Mouse (Mus musculus) gastrocnemius, postnatal 25 days (tissue): Measurements from ENCODE around the gene Wfdc8. TPM values are rescaled to one million over a fixed set of nuclear protein-coding genes. Genes with fewer than 3 reads are reported as not detected.
"Not testable (repeated sequence)": the region's sequence is repeated elsewhere in the genome, so short reads cannot be mapped to it uniquely, and the experiment has no call there.

Source experiments
- DNase-seq: peaks from one replicate; pipeline ENCODE4 v3.0.0; 2022
- long read RNA-seq, 2 experiments: library from polyadenylated mRNA; stranded (forward); transcript quantifications; one replicate each; pipeline ENCODE4 v2.0.0; 2021
- total RNA-seq, 2 experiments: library from RNA; stranded (reverse); gene quantifications; 1 replicate in 1 of 2; 2 replicates in 1 of 2; pipeline ENCODE4 v1.2.3; 2021

Wfdc8 gene
- not detected for total RNA-seq
- long read RNA-seq, experiment 1, result 0 reads
- long read RNA-seq, experiment 2, result 0 reads

DNA sequence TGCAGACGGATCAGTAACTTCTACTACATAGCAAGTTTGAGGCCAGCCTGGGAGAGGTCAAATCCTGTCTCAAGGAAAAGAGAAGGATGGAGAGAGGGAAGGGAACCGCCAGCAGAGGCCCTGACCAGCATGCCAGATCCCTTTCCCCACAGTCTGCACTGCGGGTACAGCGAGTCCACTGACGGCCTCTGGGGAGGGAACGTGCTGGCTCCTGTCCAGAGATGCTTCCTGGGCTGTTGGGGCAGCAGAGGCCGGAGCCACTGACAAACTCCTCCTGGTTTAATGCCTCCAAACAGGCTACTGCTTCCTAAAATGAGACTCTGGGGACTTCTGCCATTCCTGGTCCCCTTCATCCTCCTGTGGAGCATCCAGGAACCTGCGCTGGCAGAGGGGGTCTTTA, at the start of gene Wfdc8, which contains the start of gene Wfdc6b:
Gene Wfdc8, minus strand, starts transcription at position 156 of the 400 bp plus-strand sequence.
Gene Wfdc6b, plus strand, starts transcription at position 52 of the 400 bp plus-strand sequence.
- DNase-seq, result peak; percentile 46

DNA sequence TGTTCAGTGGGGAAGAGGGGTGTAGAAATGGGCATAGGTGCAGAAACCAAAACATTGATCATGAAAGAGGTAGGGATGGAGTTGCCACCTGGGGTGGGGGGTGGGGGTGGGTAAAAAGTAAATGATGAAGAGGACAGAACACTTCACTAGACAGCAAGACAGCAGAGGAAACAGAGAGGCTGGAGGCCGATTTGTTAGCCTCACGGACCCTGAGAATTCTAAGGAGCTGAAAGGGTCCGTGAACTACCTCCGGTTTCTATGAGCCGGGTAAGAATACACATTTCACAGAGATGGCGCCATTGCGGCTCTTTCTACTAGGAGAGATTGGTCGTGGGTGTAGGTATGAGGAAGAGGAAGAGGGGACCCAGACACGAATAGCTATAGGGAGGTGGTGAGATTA, 43.1 kb upstream of the Wfdc8 start, which contains the start of gene Wfdc9:
Gene Wfdc9, minus strand, starts transcription at position 101 of the 400 bp plus-strand sequence.
- no peak for DNase-seq

DNA sequence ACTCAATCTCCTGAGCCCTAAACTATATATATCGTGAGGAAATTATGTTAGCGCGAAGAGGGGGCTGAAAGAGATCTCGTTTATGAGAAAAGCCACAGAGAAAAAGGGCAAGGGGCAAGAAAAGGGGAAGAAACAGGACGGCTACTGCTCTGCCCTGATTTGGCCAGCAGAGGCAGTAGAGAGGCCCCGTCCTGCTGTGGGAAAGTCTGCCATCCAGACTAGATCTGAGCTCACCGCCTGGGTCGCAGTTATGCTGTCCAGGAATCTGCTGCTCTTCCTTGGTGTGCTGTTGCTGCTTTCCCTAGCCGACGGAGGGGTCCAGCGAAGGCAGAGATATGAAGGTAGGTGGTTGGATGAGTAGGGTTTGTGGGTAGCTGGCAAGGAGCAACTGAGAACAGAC, 42.4 kb upstream of the Wfdc8 start, which contains the start of gene Wfdc10:
Gene Wfdc10, plus strand, starts transcription at position 189 of the 400 bp plus-strand sequence.
- DNase-seq, result no peak

DNA sequence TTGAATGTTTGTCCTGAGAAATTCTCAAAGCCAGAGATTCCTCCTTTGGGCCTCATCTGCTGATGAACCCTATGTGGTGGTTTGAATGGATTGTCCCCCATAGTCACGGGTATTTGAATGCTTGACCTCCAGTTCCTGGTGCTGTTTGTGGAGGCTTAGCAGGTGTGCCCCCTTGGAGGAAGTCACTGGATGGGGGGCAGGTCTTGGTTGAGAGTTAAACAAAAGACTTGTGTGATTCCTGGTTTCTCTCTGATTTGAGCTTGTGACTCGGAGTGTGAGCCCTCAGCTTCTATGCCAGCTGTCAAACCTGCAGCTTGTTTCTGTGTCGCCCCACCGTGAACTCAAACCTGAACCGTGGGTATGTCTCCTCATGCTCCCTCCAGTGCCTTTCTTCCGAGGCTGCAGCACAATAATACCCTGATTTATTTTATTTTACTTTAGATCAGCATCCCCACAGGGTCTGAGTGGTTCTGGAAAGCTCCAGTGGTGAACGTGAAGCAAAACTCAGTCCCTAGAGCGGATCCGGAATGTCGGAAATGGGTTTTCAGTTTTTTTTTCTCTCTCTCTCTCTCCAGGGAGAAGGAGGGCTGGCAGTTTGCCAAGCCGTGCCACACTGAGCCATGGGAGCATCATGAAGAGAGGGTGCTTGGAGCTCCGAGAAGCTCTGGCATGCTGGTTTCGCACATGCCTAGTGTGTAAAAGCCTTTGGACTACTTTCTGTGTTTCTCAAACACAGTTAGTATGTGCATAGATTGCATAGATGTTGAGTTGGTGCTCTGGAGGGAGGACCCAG, 28.7 kb upstream of the Wfdc8 start:
- DNase-seq, result no peak

DNA sequence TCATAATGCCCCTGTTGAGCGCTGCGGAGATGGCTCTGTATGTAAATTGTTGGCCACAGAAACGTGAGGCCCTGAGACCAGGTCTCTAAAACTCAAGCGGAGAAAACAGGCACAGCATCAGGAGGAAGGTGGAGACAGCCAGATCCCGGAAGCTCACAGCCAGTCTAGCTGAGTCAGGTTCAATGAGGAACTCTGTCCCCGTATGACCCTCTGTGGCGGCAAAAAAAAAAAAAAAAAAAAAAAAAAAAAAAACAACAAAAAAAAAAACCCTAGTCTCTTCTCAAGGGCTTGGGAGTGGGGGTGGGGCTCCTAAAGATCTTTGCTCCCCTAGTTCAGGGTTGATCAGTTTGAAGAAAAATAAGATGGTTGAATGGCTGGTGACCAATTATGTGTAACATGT, 27.7 kb upstream of the Wfdc8 start:
- no peak for DNase-seq

DNA sequence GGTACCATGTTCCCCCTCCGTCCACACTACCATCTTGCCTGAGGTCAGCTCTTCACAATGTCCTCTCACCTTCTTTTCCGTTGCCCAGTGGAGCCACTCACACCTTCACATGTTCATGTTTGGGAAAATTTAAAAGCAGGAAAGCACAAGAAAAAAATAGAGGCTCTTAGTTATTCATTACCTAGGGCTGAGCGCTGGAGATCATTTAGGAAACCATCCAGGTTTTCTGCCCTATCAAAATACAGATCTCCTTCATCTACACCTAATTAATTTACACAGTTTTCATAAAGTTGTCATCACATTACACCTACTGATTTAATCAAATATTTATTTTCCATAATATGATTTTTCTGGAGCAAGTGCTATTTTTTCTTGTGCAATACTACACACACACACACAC, 25.3 kb upstream of the Wfdc8 start, which contains the start of gene Wfdc16:
Gene Wfdc16, minus strand, starts transcription at position 101 of the 400 bp plus-strand sequence.
- DNase-seq, result no peak

DNA sequence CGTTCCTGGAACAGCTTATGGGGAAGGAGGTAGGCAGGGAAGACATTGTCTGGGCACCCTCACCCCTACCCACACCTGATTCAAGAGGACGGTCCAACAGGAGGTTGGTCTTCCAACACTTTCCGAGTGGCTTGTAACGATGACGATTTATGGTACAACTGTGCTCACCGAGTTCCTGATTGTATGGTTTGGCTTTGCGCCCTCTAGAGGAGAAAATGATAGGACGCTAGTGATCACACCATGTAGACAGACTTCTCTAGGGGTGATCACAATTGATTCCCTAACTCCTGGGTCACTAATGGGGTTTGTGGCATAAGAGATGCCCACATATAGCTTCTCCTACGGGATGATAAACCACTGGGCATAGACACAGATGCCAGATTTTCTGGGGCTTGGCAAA, 21.8 kb upstream of the Wfdc8 start:
- DNase-seq, result no peak

DNA sequence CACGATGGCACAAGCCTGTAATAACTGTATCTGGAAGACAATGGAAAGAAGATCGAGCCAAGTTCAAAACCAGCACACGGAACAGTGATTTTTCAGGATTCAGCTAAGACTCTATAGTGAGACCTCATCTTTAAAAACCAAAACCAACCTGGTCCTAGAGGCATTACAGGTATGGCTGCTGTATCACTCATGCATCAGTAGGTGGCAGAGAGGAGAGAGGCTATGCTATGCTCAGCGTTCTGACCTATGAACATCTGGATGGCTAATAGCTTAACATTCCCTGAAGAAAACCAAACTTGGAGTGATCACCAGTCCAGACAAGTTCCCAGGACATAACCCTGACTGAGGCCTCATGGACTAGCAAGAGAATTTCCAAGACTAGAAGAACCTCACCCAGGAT, 8.3 kb upstream of the Wfdc8 start:
- DNase-seq, result no peak

DNA sequence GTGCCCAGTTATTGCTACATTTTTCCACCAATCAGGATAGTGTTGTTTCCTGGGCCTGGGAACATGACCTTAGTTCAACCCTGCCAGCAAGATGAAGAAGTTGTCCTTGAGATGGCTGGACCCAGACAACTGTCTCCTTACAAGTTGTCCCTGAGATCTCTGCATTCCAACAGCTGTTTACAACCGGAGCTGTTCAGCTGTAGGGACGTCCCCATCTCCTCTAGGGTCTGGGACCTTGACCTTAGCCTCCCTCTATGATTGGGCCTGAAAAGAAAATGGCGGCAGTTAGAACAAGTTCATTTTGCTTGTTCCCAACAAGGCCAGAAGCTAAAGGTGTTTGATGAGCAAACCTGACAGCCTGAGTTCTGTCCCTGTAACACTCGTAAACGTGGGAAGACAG, 5.6 kb upstream of the Wfdc8 start:
- no peak for DNase-seq

DNA sequence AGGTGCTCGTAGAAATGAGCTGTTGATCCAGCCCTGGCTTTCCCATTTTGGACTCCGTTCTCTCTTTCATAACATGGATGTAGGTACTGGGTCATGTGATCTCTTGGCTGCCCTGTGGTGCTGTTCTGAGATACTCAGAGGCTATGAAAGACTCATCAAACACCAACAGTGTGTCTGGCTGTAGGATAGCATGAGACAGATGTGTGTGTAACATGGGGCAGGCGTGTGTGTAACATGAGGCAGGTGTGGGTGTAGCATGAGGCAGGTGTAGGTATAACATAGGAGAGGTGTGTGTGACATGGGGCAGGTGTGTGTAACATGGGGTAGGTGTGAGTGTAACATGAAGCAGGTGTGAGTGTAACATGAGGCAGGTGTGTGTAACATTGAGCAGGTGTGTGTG, 2.0 kb upstream of the Wfdc8 start:
- no peak for DNase-seq

DNA sequence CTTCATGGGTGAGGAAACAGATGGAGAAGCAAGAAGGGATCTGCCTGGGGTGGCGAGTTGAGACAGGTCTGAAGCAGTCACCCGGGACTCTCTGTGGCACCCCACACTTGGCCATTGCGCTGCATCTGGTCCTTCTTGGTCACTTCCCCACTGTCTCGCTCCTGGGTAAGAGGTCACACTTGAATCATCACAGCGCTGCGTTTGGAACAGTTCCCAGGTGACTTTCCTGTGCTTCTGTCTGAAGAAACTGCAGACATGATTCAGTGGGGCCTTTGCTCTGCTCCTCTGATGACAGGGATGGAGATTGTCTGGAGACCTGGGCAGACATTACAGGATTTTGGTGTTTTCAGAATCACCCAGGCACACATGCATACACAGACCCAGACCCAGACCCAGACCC, 4.6 kb downstream of the Wfdc8 start:
- DNase-seq, result no peak

DNA sequence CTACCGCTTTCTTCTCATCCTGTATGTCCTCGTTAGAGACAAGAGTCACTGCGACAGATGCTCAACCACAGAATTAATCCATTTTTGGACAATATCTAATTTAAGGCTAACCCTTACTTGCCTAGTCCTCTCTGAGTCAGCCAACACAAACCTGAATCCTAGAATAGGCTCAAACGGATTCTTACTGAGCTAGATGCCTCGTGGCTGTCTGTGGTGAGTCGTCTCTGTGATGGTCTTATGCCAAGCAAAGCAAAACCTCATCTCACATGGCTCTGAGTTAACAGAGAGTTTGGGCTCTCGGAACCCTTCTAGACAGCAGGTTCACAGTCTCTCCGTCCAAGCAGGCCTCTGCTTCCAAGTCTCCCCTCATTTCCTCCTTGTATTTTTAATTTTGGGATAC, 9.0 kb downstream of the Wfdc8 start:
- DNase-seq, result no peak

DNA sequence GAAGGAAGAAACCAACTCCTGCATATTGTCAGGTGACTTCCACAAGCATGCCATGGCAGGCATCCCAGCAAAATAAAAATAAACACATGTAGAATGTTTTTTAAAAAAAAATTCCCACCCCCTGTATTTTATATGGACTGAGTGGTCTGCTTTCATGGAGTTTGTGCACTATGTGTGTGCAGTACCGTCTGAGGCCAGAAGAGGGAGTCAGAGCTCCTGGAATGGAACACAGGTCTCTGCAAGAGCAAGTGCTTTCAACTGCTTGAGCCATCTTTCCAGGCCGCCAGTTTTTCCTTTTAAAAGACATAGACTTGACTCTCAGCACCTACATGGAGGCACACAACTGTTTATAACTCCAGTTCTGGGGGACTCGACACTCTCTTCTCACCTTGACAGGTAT, 9.9 kb downstream of the Wfdc8 start:
- no peak for DNase-seq

DNA sequence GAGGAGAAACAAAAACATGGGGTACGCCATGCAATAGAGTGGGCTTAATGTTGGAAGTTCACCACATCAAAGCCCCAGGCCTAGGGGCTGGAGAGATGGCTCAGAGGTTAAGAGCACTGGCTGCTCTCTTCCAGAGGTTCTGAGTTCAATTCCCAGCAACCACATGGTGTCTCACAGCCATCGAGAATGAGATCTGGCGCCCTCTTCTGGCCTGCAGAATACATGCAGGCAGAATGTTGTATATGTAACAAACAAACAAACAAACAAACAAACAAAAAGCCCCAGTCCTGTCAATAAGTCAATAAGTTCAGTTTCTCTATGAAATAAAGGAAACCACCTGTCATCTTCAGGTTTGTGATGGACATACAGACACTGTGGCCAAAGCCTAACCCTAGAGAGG, 13.2 kb downstream of the Wfdc8 start:
- no peak for DNase-seq

DNA sequence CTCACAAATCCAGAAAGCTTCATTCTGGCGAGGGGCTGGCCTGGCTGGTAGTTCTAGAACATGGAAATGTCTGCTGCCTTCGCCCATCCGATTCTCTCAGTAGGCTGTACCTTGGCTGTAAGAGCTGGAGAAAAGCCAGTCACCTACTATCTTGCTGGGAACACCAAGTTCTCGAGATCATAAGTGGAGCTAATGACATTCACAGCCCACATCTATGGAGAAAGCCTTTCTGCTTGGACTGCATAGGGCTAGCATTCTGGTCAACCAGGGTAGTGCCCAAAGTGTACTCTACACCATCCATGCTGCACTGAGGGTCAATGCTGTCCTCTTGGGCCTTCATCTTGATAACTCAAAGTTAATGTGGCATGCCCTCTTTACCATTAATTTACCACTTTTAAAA, 19.9 kb downstream of the Wfdc8 start, which contains the start of gene Eppin:
Gene Eppin, minus strand, starts transcription at position 101 of the 400 bp plus-strand sequence.
- DNase-seq, result no peak

DNA sequence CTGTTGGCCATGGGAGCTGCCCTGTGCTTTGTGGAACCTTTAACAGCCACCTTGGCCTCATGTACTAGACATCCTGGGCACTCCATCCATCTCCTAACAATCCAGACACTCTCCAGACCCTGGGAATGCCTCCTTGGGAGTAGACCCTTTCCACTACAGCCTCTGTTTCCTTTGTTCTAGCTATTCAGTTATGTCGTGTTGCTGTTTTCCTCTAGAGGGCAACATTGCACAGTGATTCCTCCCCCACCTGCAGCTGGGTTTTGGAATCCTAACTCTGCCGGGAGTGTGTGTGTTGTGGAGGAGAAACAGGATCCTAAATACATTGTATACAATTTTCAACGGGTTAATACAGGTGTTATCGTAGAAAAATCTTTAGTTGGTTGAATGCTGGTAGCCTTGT, 21.4 kb downstream of the Wfdc8 start:
- no peak for DNase-seq

DNA sequence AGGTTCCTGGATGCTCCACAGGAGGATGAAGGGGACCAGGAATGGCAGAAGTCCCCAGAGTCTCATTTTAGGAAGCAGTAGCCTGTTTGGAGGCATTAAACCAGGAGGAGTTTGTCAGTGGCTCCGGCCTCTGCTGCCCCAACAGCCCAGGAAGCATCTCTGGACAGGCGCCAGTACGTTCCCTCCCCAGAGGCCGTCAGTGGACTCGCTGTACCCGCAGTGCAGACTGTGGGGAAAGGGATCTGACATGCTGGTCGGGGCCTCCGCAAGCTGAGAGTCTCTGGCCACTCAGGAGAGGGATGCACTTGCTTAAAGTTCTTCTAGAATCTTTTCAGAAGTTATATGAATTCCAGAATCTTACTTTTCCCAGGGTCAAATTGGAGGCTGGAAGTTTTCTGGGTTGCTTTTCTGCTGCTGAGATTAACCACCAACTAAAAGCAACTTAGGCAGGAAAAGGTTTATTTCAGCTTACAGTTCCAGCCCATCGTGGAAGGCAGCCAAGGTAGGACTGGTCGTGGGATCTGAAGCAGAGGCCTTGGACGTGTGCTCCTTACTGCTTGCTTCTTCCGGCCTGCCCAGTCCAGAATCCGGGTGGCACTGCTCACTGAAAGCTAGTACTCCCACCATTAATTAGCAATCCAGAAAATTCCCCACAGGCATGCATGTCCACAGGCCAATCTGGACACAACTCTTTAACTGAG, 28.3 kb downstream of the Wfdc8 start, which contains the start of gene Wfdc6a:
Gene Wfdc6a, minus strand, starts transcription at position 423 of the 701 bp plus-strand sequence.
- not testable (repeated sequence) for DNase-seq

DNA sequence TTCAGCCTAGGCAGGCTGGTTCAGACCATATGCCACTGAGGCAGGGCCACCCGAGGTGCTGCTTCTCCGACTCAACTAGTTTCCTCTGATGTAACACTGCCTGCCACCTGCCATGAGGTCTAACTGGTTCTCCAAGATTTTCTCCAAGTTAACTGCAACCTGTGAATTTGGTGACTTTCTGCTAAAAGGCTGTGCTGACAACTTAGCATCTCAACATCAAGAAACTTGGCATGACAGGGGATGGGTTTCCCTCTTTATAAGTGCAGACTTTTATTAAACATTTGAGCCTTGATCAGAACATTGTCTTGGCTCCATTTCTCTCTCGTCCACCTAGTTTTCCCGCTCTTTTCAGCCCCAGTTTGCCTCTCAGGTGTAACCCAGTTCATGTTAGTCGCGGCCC, 40.1 kb downstream of the Wfdc8 start, which contains the start of gene Spint3:
Gene Spint3, minus strand, starts transcription at position 101 of the 400 bp plus-strand sequence.
- not testable (repeated sequence) for DNase-seq

DNA sequence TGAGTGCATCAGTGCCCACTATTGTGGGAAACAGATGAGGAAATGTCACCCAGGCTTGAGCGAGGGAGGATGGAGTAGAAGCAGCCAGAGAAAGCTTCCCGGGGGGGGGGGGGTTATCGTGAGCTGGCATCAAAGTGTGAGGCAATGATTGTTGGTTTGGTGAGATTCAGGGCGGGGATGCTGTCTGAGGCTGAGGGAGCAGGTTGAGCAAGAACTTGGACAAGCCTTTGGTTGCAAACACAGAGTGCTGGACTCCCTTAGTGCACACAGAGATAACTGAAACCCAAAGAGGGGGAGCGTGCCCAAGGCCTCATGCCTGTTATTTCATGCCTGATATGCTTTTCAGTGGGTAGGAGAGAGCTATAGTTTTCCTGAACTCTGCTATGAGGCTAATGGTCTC, 46.0 kb downstream of the Wfdc8 start:
- no peak for DNase-seq

DNA sequence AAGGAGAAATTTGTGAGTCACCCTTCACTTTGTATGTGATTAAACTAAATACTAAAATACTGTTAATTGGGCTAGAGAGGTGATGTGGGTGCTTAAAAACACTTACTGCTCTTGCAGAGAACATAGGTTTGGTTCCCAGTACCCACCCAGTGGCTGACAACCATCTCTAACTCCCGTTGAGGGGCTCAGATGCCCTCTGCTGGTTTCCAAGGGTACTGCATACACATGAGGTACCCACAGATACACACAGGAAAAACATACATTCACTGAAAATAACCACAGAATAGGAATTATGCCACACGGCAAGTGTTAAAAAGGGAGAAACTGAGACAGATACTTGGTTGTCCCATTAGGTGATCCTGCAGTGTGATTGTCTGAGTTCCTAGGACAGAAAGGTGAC, 46.4 kb downstream of the Wfdc8 start:
- DNase-seq, result no peak

DNA sequence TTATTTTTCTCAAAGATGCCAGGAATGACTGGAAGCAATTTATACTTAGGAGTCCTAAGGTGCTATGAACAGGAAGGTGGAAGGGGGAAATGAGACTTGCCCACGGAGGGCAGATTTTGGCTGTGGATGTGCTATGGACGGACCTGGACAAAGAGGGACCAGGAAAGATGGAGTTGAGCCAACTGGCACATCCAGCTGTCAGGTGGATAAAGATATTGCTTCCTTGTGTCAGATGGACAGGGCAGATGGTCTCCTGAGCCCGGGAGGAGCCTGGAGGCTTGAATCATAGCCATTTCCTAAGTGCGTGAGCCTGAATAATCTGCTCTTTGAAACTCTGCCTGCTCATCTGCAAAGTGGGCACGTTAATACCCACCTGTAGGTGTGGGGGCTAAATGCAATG, 49.1 kb downstream of the Wfdc8 start:
- DNase-seq, result no peak

DNA sequence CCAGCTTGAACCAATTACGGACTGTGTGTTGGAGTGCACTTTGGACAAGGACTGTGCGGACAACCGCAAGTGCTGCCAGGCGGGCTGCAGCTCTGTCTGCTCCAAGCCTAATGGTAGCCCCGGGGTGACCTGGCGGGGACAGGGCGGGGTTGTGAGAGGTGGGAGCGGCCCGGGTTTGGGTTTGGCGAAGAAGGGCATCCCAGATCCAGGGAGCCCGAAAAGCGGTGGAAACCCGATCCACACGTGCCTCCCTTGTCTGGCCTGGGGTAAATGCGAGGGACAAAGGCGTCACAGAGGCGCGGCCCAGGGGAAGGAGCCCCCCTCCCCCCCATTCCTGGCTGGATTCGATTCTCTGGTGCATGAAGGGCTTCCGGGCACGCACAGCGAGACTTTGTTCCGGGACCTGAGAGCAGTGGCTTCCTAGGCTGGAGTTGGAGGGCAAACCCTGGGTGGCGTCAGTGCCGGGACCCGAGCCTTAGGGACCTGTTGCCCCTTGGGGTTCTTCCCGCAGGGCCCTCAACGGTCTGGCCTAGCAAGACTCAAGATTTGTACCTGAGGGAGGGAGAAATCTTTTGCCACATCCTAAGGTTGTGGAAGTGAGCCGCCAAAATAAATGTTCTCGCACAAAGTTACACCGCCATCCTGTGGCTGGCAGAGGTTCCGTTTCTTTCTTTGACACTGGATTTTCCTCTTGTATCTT, 49.9 kb downstream of the Wfdc8 start:
- DNase-seq, result no peak
